Mouse (Mus musculus) gastrocnemius, adult 8-10 months (tissue): ENCODE data around the gene Fkbp6. TPM values are rescaled to one million over a fixed set of nuclear protein-coding genes. Genes with fewer than 3 reads are reported as not detected.
"Not testable (repeated sequence)": the region's sequence is repeated elsewhere in the genome, so short reads cannot be mapped to it uniquely, and the experiment has no call there.

ENCODE experiments used
- DNase-seq, 2 experiments: peaks; one replicate each; pipeline ENCODE4 v3.0.0; 2022; ENCODE audit warnings: low spot score in 2 of 2
- total RNA-seq, 4 experiments: library from RNA; stranded (reverse); gene quantifications; 2 replicates each; pipeline ENCODE4 v1.2.4; 2022

Fkbp6 gene
- not detected for total RNA-seq

GRCm38 (mm10) chr5:135349862-135350261 lies at the start of gene Fkbp6:
Fkbp6 (minus strand) TSS chr5:135350044.
- DNase-seq: no peak

- no peak for DNase-seq
These were observed 49.5 kb upstream of the Fkbp6 start for GRCm38 (mm10) chr5:135399382-135399781.

- no peak for DNase-seq
These were observed 46.0 kb upstream of the Fkbp6 start for GRCm38 (mm10) chr5:135395826-135396225.

GRCm38 (mm10) chr5:135394004-135394823 lies 44.4 kb upstream of the Fkbp6 start, which contains the start of gene Pom121:
Pom121 (minus strand) TSS chr5:135394546.
- DNase-seq: peak; percentile 62 to 72

GRCm38 (mm10) chr5:135383771-135384170 lies 33.9 kb upstream of the Fkbp6 start:
- no peak for DNase-seq

- DNase-seq: no peak
These were observed 32.9 kb upstream of the Fkbp6 start for GRCm38 (mm10) chr5:135382746-135383145.

GRCm38 (mm10) chr5:135381356-135381925 lies 31.6 kb upstream of the Fkbp6 start:
- DNase-seq: peak in 1 of 2 experiments; percentile 12

- no peak for DNase-seq
These were observed 30.8 kb upstream of the Fkbp6 start for GRCm38 (mm10) chr5:135380681-135381080.

GRCm38 (mm10) chr5:135376341-135376740 lies 26.5 kb upstream of the Fkbp6 start:
- no peak for DNase-seq

GRCm38 (mm10) chr5:135375167-135375566 lies 25.3 kb upstream of the Fkbp6 start:
- no peak for DNase-seq

GRCm38 (mm10) chr5:135373601-135374000 lies 23.8 kb upstream of the Fkbp6 start:
- DNase-seq: no peak

- DNase-seq: no peak
These were observed 21.4 kb upstream of the Fkbp6 start for GRCm38 (mm10) chr5:135371195-135371594.

- peak; percentile 89 to 91 for DNase-seq
These were observed 20.2 kb upstream of the Fkbp6 start, which contains the start of gene Nsun5 for GRCm38 (mm10) chr5:135369787-135370654. Nsun5 (plus strand) TSS chr5:135369953.

- not testable (repeated sequence) for DNase-seq
These were observed 19.4 kb upstream of the Fkbp6 start for GRCm38 (mm10) chr5:135369196-135369595.

GRCm38 (mm10) chr5:135368312-135368711 lies 18.5 kb upstream of the Fkbp6 start:
- no peak for DNase-seq

GRCm38 (mm10) chr5:135367841-135368240 lies 18.0 kb upstream of the Fkbp6 start:
- DNase-seq: no peak

GRCm38 (mm10) chr5:135363540-135363939 lies 13.7 kb upstream of the Fkbp6 start:
- no peak for DNase-seq

GRCm38 (mm10) chr5:135362572-135362971 lies 12.7 kb upstream of the Fkbp6 start:
- DNase-seq: no peak

- no peak for DNase-seq
These were observed 9.9 kb upstream of the Fkbp6 start for GRCm38 (mm10) chr5:135359772-135360171.

GRCm38 (mm10) chr5:135357556-135357955 lies 7.7 kb upstream of the Fkbp6 start:
- DNase-seq: peak; percentile 54 to 61

GRCm38 (mm10) chr5:135356090-135356489 lies 6.2 kb upstream of the Fkbp6 start:
- DNase-seq: no peak

GRCm38 (mm10) chr5:135353564-135353963 lies 3.7 kb upstream of the Fkbp6 start:
- DNase-seq: no peak
